Mouse (Mus musculus): ENCODE results near the gene Arhgap42. TPM values are rescaled to one million over a fixed set of nuclear protein-coding genes. Genes with fewer than 3 reads are reported as not detected.

The Arhgap42 gene
- total RNA-seq, 2 experiments from 2014 or later = 16.5 to 33.8 TPM

- no peak for DNase-seq (ENCODE audit: low spot score in 2 of 2)
Measured at GRCm38 (mm10) chr9:9144301-9145121, 94.4 kb downstream of the Arhgap42 start.

GRCm38 (mm10) chr9:9143102-9143501, 95.8 kb downstream of the Arhgap42 start:
- no peak for DNase-seq (ENCODE audit: low spot score in 2 of 2)

GRCm38 (mm10) chr9:9142561-9142960, 96.3 kb downstream of the Arhgap42 start:
- DNase-seq (ENCODE audit: low spot score in 2 of 2) = no peak

GRCm38 (mm10) chr9:9142144-9142543, 96.8 kb downstream of the Arhgap42 start:
- no peak for DNase-seq (ENCODE audit: low spot score in 2 of 2)

- peak in 1 of 2 experiments; percentile 32 for DNase-seq (ENCODE audit: low spot score in 2 of 2)
Measured at GRCm38 (mm10) chr9:9128996-9129694, 109.8 kb downstream of the Arhgap42 start.

- DNase-seq (ENCODE audit: low spot score in 2 of 2) = peak in 1 of 2 experiments; percentile 45
Measured at GRCm38 (mm10) chr9:9127041-9127755, 111.7 kb downstream of the Arhgap42 start.

- no peak for DNase-seq (ENCODE audit: low spot score in 2 of 2)
Measured at GRCm38 (mm10) chr9:9124156-9124555, 114.7 kb downstream of the Arhgap42 start.

- DNase-seq (ENCODE audit: low spot score in 2 of 2) = no peak
Measured at GRCm38 (mm10) chr9:9114266-9114665, 124.6 kb downstream of the Arhgap42 start.

GRCm38 (mm10) chr9:9113847-9114246, 125.1 kb downstream of the Arhgap42 start:
- DNase-seq (ENCODE audit: low spot score in 2 of 2) = no peak

- DNase-seq (ENCODE audit: low spot score in 2 of 2) = no peak
Measured at GRCm38 (mm10) chr9:9112921-9113320, 126.0 kb downstream of the Arhgap42 start.

GRCm38 (mm10) chr9:9107697-9108096, 131.2 kb downstream of the Arhgap42 start:
- no peak for DNase-seq (ENCODE audit: low spot score in 2 of 2)

GRCm38 (mm10) chr9:9104761-9105160, 134.1 kb downstream of the Arhgap42 start:
- DNase-seq (ENCODE audit: low spot score in 2 of 2) = no peak

- DNase-seq (ENCODE audit: low spot score in 2 of 2) = no peak
Measured at GRCm38 (mm10) chr9:9102158-9102514, 136.8 kb downstream of the Arhgap42 start.

GRCm38 (mm10) chr9:9101482-9102157, 137.3 kb downstream of the Arhgap42 start:
- DNase-seq (ENCODE audit: low spot score in 2 of 2) = no peak

GRCm38 (mm10) chr9:9101055-9101454, 137.8 kb downstream of the Arhgap42 start:
- no peak for DNase-seq (ENCODE audit: low spot score in 2 of 2)

- no peak for DNase-seq (ENCODE audit: low spot score in 2 of 2)
Measured at GRCm38 (mm10) chr9:9097835-9098234, 141.1 kb downstream of the Arhgap42 start.

- no peak for DNase-seq (ENCODE audit: low spot score in 2 of 2)
Measured at GRCm38 (mm10) chr9:9096761-9097160, 142.1 kb downstream of the Arhgap42 start.

- DNase-seq (ENCODE audit: low spot score in 2 of 2) = no peak
Measured at GRCm38 (mm10) chr9:9093096-9093495, 145.8 kb downstream of the Arhgap42 start.

GRCm38 (mm10) chr9:9083441-9083840, 155.5 kb downstream of the Arhgap42 start:
- no peak for DNase-seq (ENCODE audit: low spot score in 2 of 2)

GRCm38 (mm10) chr9:9052920-9053319, 186.0 kb downstream of the Arhgap42 start:
- no peak for DNase-seq (ENCODE audit: low spot score in 2 of 2)

GRCm38 (mm10) chr9:9051184-9051583, 187.7 kb downstream of the Arhgap42 start:
- peak in 1 of 2 experiments; percentile 11 for DNase-seq (ENCODE audit: low spot score in 2 of 2)

Data from adrenal gland, adult 18-20 months (tissue).